Mouse (Mus musculus): ENCODE data around the gene Dnajc25. TPM values are rescaled to one million over a fixed set of nuclear protein-coding genes. Genes with fewer than 3 reads are reported as not detected.

Gene Dnajc25
- polyA plus RNA-seq, 1 experiment from 2014 or later, result 5.5 TPM

- no peak overlapping the region for H3K9ac ChIP-seq (replicated peaks; ENCODE audit: low read depth, low read length)
- H3K4me1 ChIP-seq (replicated peaks; ENCODE audit: control insufficient read depth, insufficient read depth, low read length), result peaks cover 16% of the 10 kb centered on the region
- H3K27me3 ChIP-seq (replicated peaks; ENCODE audit: control insufficient read depth, insufficient read depth, low read length), result no peaks in the 10 kb centered on the region
- no peak overlapping the region for H3K4me2 ChIP-seq (ENCODE audit: low read length)
- no peaks in the 10 kb centered on the region for H3K9me3 ChIP-seq (ENCODE audit: control insufficient read depth, low read length)
- 2% methylated on average over 2 of the region's 2 CpGs for WGBS
- no peaks in the 10 kb centered on the region for H3K36me3 ChIP-seq (ENCODE audit: control insufficient read depth, insufficient read depth)
- ATAC-seq, result no peak
- H3K4me3 ChIP-seq (replicated peaks; ENCODE audit: low read length), result no peak overlapping the region
- no peak overlapping the region for H3K27ac ChIP-seq (ENCODE audit: low read length)
Observed at GRCm38 (mm10) chr4:59000614-59001013, 5.8 kb downstream of the Dnajc25 start.

GRCm38 (mm10) chr4:59002948-59003805, 8.3 kb downstream of the Dnajc25 start, which contains the start of gene Gm20503:
Gm20503 (plus strand) TSS chr4:59003210.
- peak within 1 kb of the TSS; percentile 86 for H3K27ac ChIP-seq (ENCODE audit: low read length)
- H3K4me1 ChIP-seq (replicated peaks; ENCODE audit: control insufficient read depth, insufficient read depth, low read length), result peaks cover 16% of the 10 kb centered on the region
- H3K4me2 ChIP-seq (ENCODE audit: low read length), result peak within 1 kb of the TSS; percentile 97
- H3K9me3 ChIP-seq (ENCODE audit: control insufficient read depth, low read length), result no peaks in the 10 kb centered on the region
- peak within 1 kb of the TSS; percentile 96 for H3K4me3 ChIP-seq (replicated peaks; ENCODE audit: low read length)
- peak within 1 kb of the TSS; percentile 97 for H3K9ac ChIP-seq (replicated peaks; ENCODE audit: low read depth, low read length)
- ATAC-seq, result peak; percentile 100
- no peaks in the 10 kb centered on the region for H3K27me3 ChIP-seq (replicated peaks; ENCODE audit: control insufficient read depth, insufficient read depth, low read length)
- WGBS, result under 1% methylated on average over 87 of the region's 89 CpGs
- no peaks in the 10 kb centered on the region for H3K36me3 ChIP-seq (ENCODE audit: control insufficient read depth, insufficient read depth)

- Histone ChIP-seq H3K36me3 (ENCODE audit: control insufficient read depth, insufficient read depth) (no peaks in the 10 kb centered on the region), H3K27me3 (replicated peaks; ENCODE audit: control insufficient read depth, insufficient read depth, low read length) (no peaks in the 10 kb centered on the region), H3K9ac (replicated peaks; ENCODE audit: low read depth, low read length) (peak overlapping the region; percentile 97), H3K27ac (ENCODE audit: low read length) (no peak overlapping the region), H3K9me3 (ENCODE audit: control insufficient read depth, low read length) (no peaks in the 10 kb centered on the region), H3K4me1 (replicated peaks; ENCODE audit: control insufficient read depth, insufficient read depth, low read length) (peaks cover 16% of the 10 kb centered on the region), H3K4me3 (replicated peaks; ENCODE audit: low read length) (peak overlapping the region; percentile 96), H3K4me2 (ENCODE audit: low read length) (peak overlapping the region; percentile 97)
- WGBS, result 36% methylated on average over 7 of the region's 7 CpGs
- ATAC-seq, result no peak
Observed at GRCm38 (mm10) chr4:59003806-59004200, 8.9 kb downstream of the Dnajc25 start.

- Histone ChIP-seq H3K36me3 (ENCODE audit: control insufficient read depth, insufficient read depth) (no peaks in the 10 kb centered on the region), H3K27me3 (replicated peaks; ENCODE audit: control insufficient read depth, insufficient read depth, low read length) (no peaks in the 10 kb centered on the region), H3K4me1 (replicated peaks; ENCODE audit: control insufficient read depth, insufficient read depth, low read length) (peaks cover 16% of the 10 kb centered on the region), H3K27ac (ENCODE audit: low read length) (no peak overlapping the region), H3K9ac (replicated peaks; ENCODE audit: low read depth, low read length) (no peak overlapping the region), H3K4me2 (ENCODE audit: low read length) (no peak overlapping the region), H3K4me3 (replicated peaks; ENCODE audit: low read length) (no peak overlapping the region), H3K9me3 (ENCODE audit: control insufficient read depth, low read length) (no peaks in the 10 kb centered on the region)
- 73% methylated on average over 8 of the region's 8 CpGs for WGBS
- no peak for ATAC-seq
Observed at GRCm38 (mm10) chr4:59006211-59006610, 11.3 kb downstream of the Dnajc25 start.

- no peak for ATAC-seq
- no peaks in the 10 kb centered on the region for H3K27me3 ChIP-seq (replicated peaks; ENCODE audit: control insufficient read depth, insufficient read depth, low read length)
- no peaks in the 10 kb centered on the region for H3K9me3 ChIP-seq (ENCODE audit: control insufficient read depth, low read length)
- no peak overlapping the region for H3K4me3 ChIP-seq (replicated peaks; ENCODE audit: low read length)
- H3K4me2 ChIP-seq (ENCODE audit: low read length), result no peak overlapping the region
- no peak overlapping the region for H3K27ac ChIP-seq (ENCODE audit: low read length)
- no peaks in the 10 kb centered on the region for H3K36me3 ChIP-seq (ENCODE audit: control insufficient read depth, insufficient read depth)
- WGBS, result 79% methylated on average over 6 of the region's 6 CpGs
- H3K9ac ChIP-seq (replicated peaks; ENCODE audit: low read depth, low read length), result no peak overlapping the region
- H3K4me1 ChIP-seq (replicated peaks; ENCODE audit: control insufficient read depth, insufficient read depth, low read length), result peaks cover 16% of the 10 kb centered on the region
Observed at GRCm38 (mm10) chr4:59007016-59007415, 12.2 kb downstream of the Dnajc25 start.

GRCm38 (mm10) chr4:59007974-59008373, 13.1 kb downstream of the Dnajc25 start:
- Histone ChIP-seq H3K4me3 (replicated peaks; ENCODE audit: low read length) (no peak overlapping the region), H3K9ac (replicated peaks; ENCODE audit: low read depth, low read length) (no peak overlapping the region), H3K4me2 (ENCODE audit: low read length) (no peak overlapping the region), H3K9me3 (ENCODE audit: control insufficient read depth, low read length) (no peaks in the 10 kb centered on the region), H3K27ac (ENCODE audit: low read length) (no peak overlapping the region), H3K4me1 (replicated peaks; ENCODE audit: control insufficient read depth, insufficient read depth, low read length) (peaks cover 12% of the 10 kb centered on the region), H3K36me3 (ENCODE audit: control insufficient read depth, insufficient read depth) (no peaks in the 10 kb centered on the region), H3K27me3 (replicated peaks; ENCODE audit: control insufficient read depth, insufficient read depth, low read length) (no peaks in the 10 kb centered on the region)
- ATAC-seq, result no peak
- WGBS, result 87% methylated on average over 5 of the region's 5 CpGs

GRCm38 (mm10) chr4:59009186-59009585, 14.3 kb downstream of the Dnajc25 start:
- Histone ChIP-seq H3K36me3 (ENCODE audit: control insufficient read depth, insufficient read depth) (no peaks in the 10 kb centered on the region), H3K4me3 (replicated peaks; ENCODE audit: low read length) (no peak overlapping the region), H3K27ac (ENCODE audit: low read length) (no peak overlapping the region), H3K9me3 (ENCODE audit: control insufficient read depth, low read length) (no peaks in the 10 kb centered on the region), H3K27me3 (replicated peaks; ENCODE audit: control insufficient read depth, insufficient read depth, low read length) (no peaks in the 10 kb centered on the region), H3K4me2 (ENCODE audit: low read length) (no peak overlapping the region), H3K4me1 (replicated peaks; ENCODE audit: control insufficient read depth, insufficient read depth, low read length) (peaks cover 6% of the 10 kb centered on the region), H3K9ac (replicated peaks; ENCODE audit: low read depth, low read length) (no peak overlapping the region)
- 91% methylated on average over 7 of the region's 7 CpGs for WGBS
- ATAC-seq, result no peak

- H3K9me3 ChIP-seq (ENCODE audit: control insufficient read depth, low read length), result no peaks in the 10 kb centered on the region
- peaks cover under 1% of the 10 kb centered on the region for H3K4me1 ChIP-seq (replicated peaks; ENCODE audit: control insufficient read depth, insufficient read depth, low read length)
- no peak overlapping the region for H3K27ac ChIP-seq (ENCODE audit: low read length)
- WGBS, result 71% methylated on average over 4 of the region's 4 CpGs
- no peak overlapping the region for H3K9ac ChIP-seq (replicated peaks; ENCODE audit: low read depth, low read length)
- no peak overlapping the region for H3K4me2 ChIP-seq (ENCODE audit: low read length)
- no peaks in the 10 kb centered on the region for H3K36me3 ChIP-seq (ENCODE audit: control insufficient read depth, insufficient read depth)
- no peak for ATAC-seq
- H3K27me3 ChIP-seq (replicated peaks; ENCODE audit: control insufficient read depth, insufficient read depth, low read length), result no peaks in the 10 kb centered on the region
- no peak overlapping the region for H3K4me3 ChIP-seq (replicated peaks; ENCODE audit: low read length)
Observed at GRCm38 (mm10) chr4:59009696-59010095, 14.8 kb downstream of the Dnajc25 start.

GRCm38 (mm10) chr4:59011446-59011845, 16.6 kb downstream of the Dnajc25 start:
- H3K27me3 ChIP-seq (replicated peaks; ENCODE audit: control insufficient read depth, insufficient read depth, low read length), result no peaks in the 10 kb centered on the region
- no peak overlapping the region for H3K4me2 ChIP-seq (ENCODE audit: low read length)
- no peaks in the 10 kb centered on the region for H3K36me3 ChIP-seq (ENCODE audit: control insufficient read depth, insufficient read depth)
- H3K9me3 ChIP-seq (ENCODE audit: control insufficient read depth, low read length), result no peaks in the 10 kb centered on the region
- no peak overlapping the region for H3K4me3 ChIP-seq (replicated peaks; ENCODE audit: low read length)
- H3K27ac ChIP-seq (ENCODE audit: low read length), result no peak overlapping the region
- 76% methylated on average over 3 of the region's 3 CpGs for WGBS
- H3K9ac ChIP-seq (replicated peaks; ENCODE audit: low read depth, low read length), result no peak overlapping the region
- no peaks in the 10 kb centered on the region for H3K4me1 ChIP-seq (replicated peaks; ENCODE audit: control insufficient read depth, insufficient read depth, low read length)
- ATAC-seq, result no peak

Data from forebrain, embryonic 16.5 days (tissue).